Mouse (Mus musculus) stomach, postnatal 0 days (tissue): ENCODE data around the gene Aldh1l1. TPM values are rescaled to one million over a fixed set of nuclear protein-coding genes. Genes with fewer than 3 reads are reported as not detected.

ENCODE experiments used
- ATAC-seq: fragments of 200-750 bp; cut with Nextera tagmentation; 2 replicates; pipeline ENCODE4 v1.8.0; 2017; ENCODE audit not compliant: low FRiP score, low TSS enrichment
- DNase-seq: peaks from one replicate; pipeline ENCODE4 v3.0.0-alpha.2; 2016; ENCODE audit warnings: low spot score
- H3K27ac ChIP-seq: fragments of 300-500 bp; sonication (generic); replicated peaks from 2 replicates; pipeline ENCODE4 v1.5.1; 2014; ENCODE audit warnings: mild to moderate bottlenecking, control low read depth
- H3K27me3 ChIP-seq: fragments of 300-500 bp; sonication (generic); 2 replicates; pipeline ENCODE4 v1.6.1; 2014; ENCODE audit warnings: low read length; ENCODE audit not compliant: control insufficient read depth, insufficient read depth
- H3K36me3 ChIP-seq: fragments of 300-500 bp; sonication (generic); 2 replicates; pipeline ENCODE4 v1.6.1; 2014; ENCODE audit warnings: low read length, mixed read lengths; ENCODE audit not compliant: control insufficient read depth, insufficient read depth
- H3K4me1 ChIP-seq: fragments of 300-500 bp; sonication (generic); replicated peaks from 2 replicates; pipeline ENCODE4 v1.6.1; 2014; ENCODE audit warnings: antibody characterized with exemption; ENCODE audit not compliant: control insufficient read depth, insufficient read depth
- H3K4me2 ChIP-seq: fragments of 300-500 bp; sonication (generic); replicated peaks from 2 replicates; pipeline ENCODE4 v1.6.1; 2014; ENCODE audit warnings: low read depth, mild to moderate bottlenecking, control low read depth, moderate library complexity
- H3K4me3 ChIP-seq: fragments of 300-500 bp; sonication (generic); 2 replicates; pipeline ENCODE4 v1.5.1; 2014; ENCODE audit warnings: low read depth, low read length, control low read depth
- H3K9ac ChIP-seq: fragments of 300-500 bp; sonication (generic); 2 replicates; pipeline ENCODE4 v1.6.1; 2014; ENCODE audit warnings: mild to moderate bottlenecking, low read length, control low read depth, mixed read lengths
- H3K9me3 ChIP-seq: fragments of 300-500 bp; sonication (generic); 2 replicates; pipeline ENCODE4 v1.6.1; 2016; ENCODE audit warnings: low read length; ENCODE audit not compliant: control insufficient read depth
- CTCF ChIP-seq: IDR thresholded peaks from 2 replicates; pipeline ENCODE4 v1.5.1; 2016; ENCODE audit warnings: antibody characterized with exemption, low read depth, mild to moderate bottlenecking, moderate library complexity
- EP300 ChIP-seq: optimal IDR thresholded peaks from 2 replicates; pipeline ENCODE3; 2016; ENCODE audit warnings: antibody characterized with exemption
- WGBS: fragments of 180-500 bp; shearing (Covaris S2); extraction: QIAGEN DNeasy Blood & Tissue Kit; methylation state at CpG from one replicate; pipeline ENCODE4 v1.1.7; 2014; 5-methylcytosine and 5-hydroxymethylcytosine counted together
- polyA plus RNA-seq: library from polyadenylated mRNA; unstranded; fragments of >200 nt; fragmentation: Nextera tagmentation; extraction: Ambion mirVana; gene quantifications from 2 replicates; pipeline ENCODE4 v1.2.1, GENCODE M21; 2015

Aldh1l1 gene
- polyA plus RNA-seq, 1 experiment from 2014 or later, result 6.6 TPM

GRCm38 (mm10) chr6:90452603-90453002 is 33.6 kb upstream of the Aldh1l1 start:
- Histone ChIP-seq H3K4me1 (no peaks in the 10 kb centered on the region), H3K27ac (no peak overlapping the region), H3K27me3 (no peaks in the 10 kb centered on the region), H3K4me3 (no peak overlapping the region), H3K4me2 (no peak overlapping the region), H3K9me3 (no peaks in the 10 kb centered on the region), H3K36me3 (no peaks in the 10 kb centered on the region), H3K9ac (no peak overlapping the region)
- DNase-seq (no peak), ATAC-seq (no peak)
- TF ChIP-seq EP300 (no peak), CTCF (no peak)

- no peak for TF ChIP-seq CTCF
- no peak for TF ChIP-seq EP300
- DNase-seq (no peak), ATAC-seq (no peak)
- H3K9me3 ChIP-seq, result no peaks in the 10 kb centered on the region
- WGBS, result 80% methylated on average over 5 of the region's 5 CpGs
- no peaks in the 10 kb centered on the region for H3K27me3 ChIP-seq
- no peak overlapping the region for H3K4me2 ChIP-seq
- no peaks in the 10 kb centered on the region for H3K4me1 ChIP-seq
- H3K36me3 ChIP-seq, result no peaks in the 10 kb centered on the region
- no peak overlapping the region for H3K27ac ChIP-seq
- H3K9ac ChIP-seq, result no peak overlapping the region
- H3K4me3 ChIP-seq, result no peak overlapping the region
Observed at GRCm38 (mm10) chr6:90453751-90454150, 32.5 kb upstream of the Aldh1l1 start.

GRCm38 (mm10) chr6:90457421-90457820 is 28.8 kb upstream of the Aldh1l1 start:
- Histone ChIP-seq H3K4me2 (no peak overlapping the region), H3K36me3 (no peaks in the 10 kb centered on the region), H3K4me1 (no peaks in the 10 kb centered on the region), H3K27ac (no peak overlapping the region), H3K9ac (no peak overlapping the region), H3K27me3 (peaks cover 3% of the 10 kb centered on the region; the same call in 1 of the 2 replicates), H3K4me3 (no peak overlapping the region), H3K9me3 (no peaks in the 10 kb centered on the region)
- WGBS, result 76% methylated on average over 2 of the region's 2 CpGs
- DNase-seq, result no peak
- ATAC-seq, result no peak
- TF ChIP-seq CTCF (no peak), EP300 (no peak)

- 46% methylated on average over 2 of the region's 2 CpGs for WGBS
- Histone ChIP-seq H3K4me2 (no peak overlapping the region), H3K36me3 (no peaks in the 10 kb centered on the region), H3K4me3 (no peak overlapping the region), H3K27ac (no peak overlapping the region), H3K9ac (no peak overlapping the region), H3K9me3 (no peaks in the 10 kb centered on the region), H3K4me1 (no peaks in the 10 kb centered on the region), H3K27me3 (peaks cover 3% of the 10 kb centered on the region; the same call in 1 of the 2 replicates)
- ATAC-seq (no peak), DNase-seq (no peak)
- TF ChIP-seq CTCF (no peak), EP300 (no peak)
Observed at GRCm38 (mm10) chr6:90461181-90461580, 25.0 kb upstream of the Aldh1l1 start.

- WGBS, result 35% methylated on average over 12 of the region's 12 CpGs
- ATAC-seq, result no peak
- H3K27ac ChIP-seq, result no peak overlapping the region
Observed at GRCm38 (mm10) chr6:90461771-90462170, 24.5 kb upstream of the Aldh1l1 start.

GRCm38 (mm10) chr6:90462181-90462706 is 24.0 kb upstream of the Aldh1l1 start, which contains the start of gene Klf15:
Klf15 (plus strand) TSS chr6:90462576.
- Histone ChIP-seq H3K36me3 (no peaks in the 10 kb centered on the region), H3K9me3 (no peaks in the 10 kb centered on the region), H3K27me3 (peaks cover 3% of the 10 kb centered on the region; the same call in 1 of the 2 replicates), H3K27ac (peak within 1 kb of the TSS; percentile 71), H3K4me1 (no peaks in the 10 kb centered on the region), H3K9ac (peak within 1 kb of the TSS; percentile 76), H3K4me3 (peak within 1 kb of the TSS; percentile 64), H3K4me2 (peak within 1 kb of the TSS; percentile 100)
- TF ChIP-seq EP300, result no peak
- DNase-seq (peak; percentile 84), ATAC-seq (peak; percentile 78)
- 0% methylated on average over 54 of the region's 70 CpGs for WGBS

More at GRCm38 (mm10) chr6:90461771-90462170, 24.5 kb upstream of the Aldh1l1 start:
- Histone ChIP-seq H3K36me3 (no peaks in the 10 kb centered on the region), H3K9ac (no peak overlapping the region), H3K4me2 (peak overlapping the region; percentile 100), H3K27me3 (peaks cover 3% of the 10 kb centered on the region; the same call in 1 of the 2 replicates), H3K4me3 (peak overlapping the region; percentile 64), H3K4me1 (no peaks in the 10 kb centered on the region), H3K9me3 (no peaks in the 10 kb centered on the region)
- DNase-seq, result no peak
- TF ChIP-seq EP300 (no peak), CTCF (no peak)
